Mouse (Mus musculus) C2C12 (cell line): Measurements from ENCODE around the gene Ywhah.

Source experiments
- CEBPB ChIP-seq: IDR thresholded peaks from one replicate; pipeline ENCODE4 v1.6.1; 2011; ENCODE audit warnings: low read depth, mild to moderate bottlenecking, control low read depth, moderate library complexity
- CTCF ChIP-seq: IDR thresholded peaks from one replicate; pipeline ENCODE4 v1.5.1; 2011; ENCODE audit not compliant: control insufficient read depth, insufficient read depth, insufficient read length
- FOSL1 ChIP-seq: IDR thresholded peaks from one replicate; pipeline ENCODE4 v1.8.0; 2011; ENCODE audit warnings: mild to moderate bottlenecking, low read length; ENCODE audit not compliant: poor library complexity, insufficient read depth, severe bottlenecking
- MYOG ChIP-seq: IDR thresholded peaks from one replicate; pipeline ENCODE4 v1.6.1; 2011; ENCODE audit not compliant: control insufficient read depth, insufficient read length; ENCODE audit errors: extremely low read depth

DNA sequence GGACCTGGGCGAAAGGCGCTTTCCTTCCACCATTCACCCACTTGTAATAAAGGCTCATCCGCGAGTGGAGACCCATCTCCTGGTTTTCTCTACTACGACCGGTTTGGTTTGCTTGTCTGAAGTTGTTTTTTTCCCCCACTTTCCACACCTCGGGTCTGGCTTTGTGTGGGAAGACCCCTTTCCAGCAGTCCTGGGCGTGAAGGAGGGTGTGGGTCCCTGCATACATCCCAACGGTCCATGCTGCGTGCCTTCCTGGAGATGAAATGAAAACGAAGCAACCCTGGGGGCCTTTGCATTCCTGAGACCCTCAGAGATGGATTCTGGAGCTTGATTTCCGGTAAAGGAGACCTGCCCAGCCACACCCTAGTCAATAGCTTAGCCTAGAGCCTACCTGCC, 808 bp downstream of the Ywhah start:
- no peak for TF ChIP-seq CTCF
- TF ChIP-seq MYOG, result no peak
- TF ChIP-seq CEBPB, result no peak
- TF ChIP-seq FOSL1, result no peak
